Mouse (Mus musculus): Measurements from ENCODE around the gene Mnt.

GRCm38 (mm10) chr11:74821463-74821862, 9.3 kb upstream of the Mnt start:
- TF ChIP-seq CTCF (IDR thresholded peaks at IDR 0.05; ENCODE audit: borderline replicate concordance, insufficient read depth, low read length) (no peak), POLR2A (IDR thresholded peaks at IDR 0.05; ENCODE audit: low read depth, low read length) (no peak)

Measured in embryonic fibroblast, embryonic 13.5 days (primary cell).